Mouse (Mus musculus) stomach, postnatal 0 days (tissue): ENCODE data around the gene Plcl2. TPM values are rescaled to one million over a fixed set of nuclear protein-coding genes. Genes with fewer than 3 reads are reported as not detected.
"Not testable (repeated sequence)": the region's sequence is repeated elsewhere in the genome, so short reads cannot be mapped to it uniquely, and the experiment has no call there.

Experiments used
- ATAC-seq: fragments of 200-750 bp; cut with Nextera tagmentation; 2 replicates; pipeline ENCODE4 v1.8.0; 2017; ENCODE audit not compliant: low FRiP score, low TSS enrichment
- DNase-seq: peaks from one replicate; pipeline ENCODE4 v3.0.0-alpha.2; 2016; ENCODE audit warnings: low spot score
- H3K27ac ChIP-seq: fragments of 300-500 bp; sonication (generic); replicated peaks from 2 replicates; pipeline ENCODE4 v1.5.1; 2014; ENCODE audit warnings: mild to moderate bottlenecking, control low read depth
- H3K27me3 ChIP-seq: fragments of 300-500 bp; sonication (generic); 2 replicates; pipeline ENCODE4 v1.6.1; 2014; ENCODE audit warnings: low read length; ENCODE audit not compliant: control insufficient read depth, insufficient read depth
- H3K36me3 ChIP-seq: fragments of 300-500 bp; sonication (generic); 2 replicates; pipeline ENCODE4 v1.6.1; 2014; ENCODE audit warnings: low read length, mixed read lengths; ENCODE audit not compliant: control insufficient read depth, insufficient read depth
- H3K4me1 ChIP-seq: fragments of 300-500 bp; sonication (generic); replicated peaks from 2 replicates; pipeline ENCODE4 v1.6.1; 2014; ENCODE audit warnings: antibody characterized with exemption; ENCODE audit not compliant: control insufficient read depth, insufficient read depth
- H3K4me2 ChIP-seq: fragments of 300-500 bp; sonication (generic); replicated peaks from 2 replicates; pipeline ENCODE4 v1.6.1; 2014; ENCODE audit warnings: low read depth, mild to moderate bottlenecking, control low read depth, moderate library complexity
- H3K4me3 ChIP-seq: fragments of 300-500 bp; sonication (generic); 2 replicates; pipeline ENCODE4 v1.5.1; 2014; ENCODE audit warnings: low read depth, low read length, control low read depth
- H3K9ac ChIP-seq: fragments of 300-500 bp; sonication (generic); 2 replicates; pipeline ENCODE4 v1.6.1; 2014; ENCODE audit warnings: mild to moderate bottlenecking, low read length, control low read depth, mixed read lengths
- H3K9me3 ChIP-seq: fragments of 300-500 bp; sonication (generic); 2 replicates; pipeline ENCODE4 v1.6.1; 2016; ENCODE audit warnings: low read length; ENCODE audit not compliant: control insufficient read depth
- CTCF ChIP-seq: IDR thresholded peaks from 2 replicates; pipeline ENCODE4 v1.5.1; 2016; ENCODE audit warnings: antibody characterized with exemption, low read depth, mild to moderate bottlenecking, moderate library complexity
- EP300 ChIP-seq: optimal IDR thresholded peaks from 2 replicates; pipeline ENCODE3; 2016; ENCODE audit warnings: antibody characterized with exemption
- WGBS: fragments of 180-500 bp; shearing (Covaris S2); extraction: QIAGEN DNeasy Blood & Tissue Kit; methylation state at CpG from one replicate; pipeline ENCODE4 v1.1.7; 2014; 5-methylcytosine and 5-hydroxymethylcytosine counted together
- polyA plus RNA-seq: library from polyadenylated mRNA; unstranded; fragments of >200 nt; fragmentation: Nextera tagmentation; extraction: Ambion mirVana; gene quantifications from 2 replicates; pipeline ENCODE4 v1.2.1, GENCODE M21; 2015

Plcl2 gene
- polyA plus RNA-seq, 1 experiment from 2014 or later: 2.3 TPM

GRCm38 (mm10) chr17:50530089-50530488 is 20.9 kb downstream of the Plcl2 start:
- H3K27ac ChIP-seq: no peak overlapping the region
- no peaks in the 10 kb centered on the region for H3K4me1 ChIP-seq
- H3K9me3 ChIP-seq: no peaks in the 10 kb centered on the region
- 91% methylated on average over 8 of the region's 8 CpGs for WGBS
- no peak for DNase-seq
- TF ChIP-seq EP300 (no peak), CTCF (no peak)
- ATAC-seq: no peak
- H3K4me2 ChIP-seq: no peak overlapping the region
- H3K36me3 ChIP-seq: no peaks in the 10 kb centered on the region
- no peak overlapping the region for H3K9ac ChIP-seq
- no peak overlapping the region for H3K4me3 ChIP-seq
- H3K27me3 ChIP-seq: no peaks in the 10 kb centered on the region

- H3K4me2 ChIP-seq, H3K27ac ChIP-seq, H3K9me3 ChIP-seq, H3K4me1 ChIP-seq, H3K4me3 ChIP-seq, DNase-seq, H3K9ac ChIP-seq, H3K36me3 ChIP-seq, H3K27me3 ChIP-seq, ATAC-seq: not testable (repeated sequence)
- WGBS: 91% methylated on average over 2 of the region's 2 CpGs
Observed at GRCm38 (mm10) chr17:50534889-50535288, 25.7 kb downstream of the Plcl2 start.

- ATAC-seq: no peak
- WGBS: 89% methylated on average over 4 of the region's 4 CpGs
Observed at GRCm38 (mm10) chr17:50536409-50537194, 27.4 kb downstream of the Plcl2 start.

GRCm38 (mm10) chr17:50537786-50538185 is 28.6 kb downstream of the Plcl2 start:
- Histone ChIP-seq H3K27ac (no peak overlapping the region), H3K36me3 (no peaks in the 10 kb centered on the region), H3K27me3 (no peaks in the 10 kb centered on the region), H3K4me2 (no peak overlapping the region), H3K9me3 (no peaks in the 10 kb centered on the region), H3K4me3 (no peak overlapping the region), H3K4me1 (no peaks in the 10 kb centered on the region), H3K9ac (no peak overlapping the region)
- TF ChIP-seq EP300 (no peak), CTCF (no peak)
- DNase-seq (no peak), ATAC-seq (no peak)
- WGBS: 93% methylated on average over 2 of the region's 2 CpGs

More at GRCm38 (mm10) chr17:50536409-50537194, 27.4 kb downstream of the Plcl2 start:
- DNase-seq: no peak
- no peaks in the 10 kb centered on the region for H3K36me3 ChIP-seq
- no peak overlapping the region for H3K9ac ChIP-seq
- no peak overlapping the region for H3K27ac ChIP-seq
- no peaks in the 10 kb centered on the region for H3K9me3 ChIP-seq
- TF ChIP-seq CTCF (no peak), EP300 (no peak)
- no peak overlapping the region for H3K4me3 ChIP-seq
- no peak overlapping the region for H3K4me2 ChIP-seq
- H3K27me3 ChIP-seq: no peaks in the 10 kb centered on the region
- H3K4me1 ChIP-seq: no peaks in the 10 kb centered on the region

- Histone ChIP-seq H3K9ac (no peak overlapping the region), H3K27ac (no peak overlapping the region), H3K4me3 (no peak overlapping the region), H3K9me3 (no peaks in the 10 kb centered on the region), H3K4me2 (no peak overlapping the region), H3K4me1 (no peaks in the 10 kb centered on the region), H3K36me3 (no peaks in the 10 kb centered on the region), H3K27me3 (no peaks in the 10 kb centered on the region)
- ATAC-seq: no peak
- no peak for DNase-seq
- TF ChIP-seq CTCF (no peak), EP300 (no peak)
- WGBS: 13% methylated on average over 1 of the region's 1 CpGs
Observed at GRCm38 (mm10) chr17:50544860-50545259, 35.7 kb downstream of the Plcl2 start.

GRCm38 (mm10) chr17:50545274-50545673 is 36.1 kb downstream of the Plcl2 start:
- no peaks in the 10 kb centered on the region for H3K4me1 ChIP-seq
- no peak overlapping the region for H3K27ac ChIP-seq
- H3K9ac ChIP-seq: no peak overlapping the region
- H3K4me2 ChIP-seq: no peak overlapping the region
- no peak for TF ChIP-seq CTCF
- no peaks in the 10 kb centered on the region for H3K36me3 ChIP-seq
- no peak overlapping the region for H3K4me3 ChIP-seq
- no peaks in the 10 kb centered on the region for H3K27me3 ChIP-seq
- no peaks in the 10 kb centered on the region for H3K9me3 ChIP-seq
- ATAC-seq (peak; percentile 90), DNase-seq (peak; percentile 31)
- WGBS: 57% methylated on average over 6 of the region's 6 CpGs
